Mouse (Mus musculus): ENCODE measurements around the gene Plk5. TPM values are rescaled to one million over a fixed set of nuclear protein-coding genes. Genes with fewer than 3 reads are reported as not detected.

Gene Plk5
- polyA plus RNA-seq, 2 experiments, result 0.09 to 0.10 TPM

GRCm38 (mm10) chr10:80314494-80315001, 41.7 kb upstream of the Plk5 start:
- 50% methylated on average over 16 of the region's 16 CpGs for WGBS (ENCODE audit: insufficient replicate concordance)
- no peak overlapping the region for H3K4me3 ChIP-seq (ENCODE audit: insufficient read depth in 1 of 2, low read depth in 2 of 2, low read length in 2 of 2)
- ATAC-seq (ENCODE audit: insufficient read depth), result no peak

GRCm38 (mm10) chr10:80315315-80315714, 40.9 kb upstream of the Plk5 start:
- Histone ChIP-seq H3K36me3 (replicated peaks; ENCODE audit: control insufficient read depth, insufficient read depth, low read depth) (peaks cover 7% of the 10 kb centered on the region; the same call in 1 of the 2 replicates), H3K4me3 (ENCODE audit: insufficient read depth in 1 of 2, low read depth in 2 of 2, low read length in 2 of 2) (no peak overlapping the region)
- WGBS (ENCODE audit: insufficient replicate concordance), result 43% methylated on average over 27 of the region's 27 CpGs

More at GRCm38 (mm10) chr10:80314494-80315001, 41.7 kb upstream of the Plk5 start:
- Histone ChIP-seq H3K4me2 (ENCODE audit: low read depth) (no peak overlapping the region), H3K9ac (replicated peaks) (no peak overlapping the region), H3K4me1 (replicated peaks; ENCODE audit: control insufficient read depth in 2 of 2, insufficient read depth in 2 of 2, low read length in 1 of 2) (peaks cover 12 to 21% of the 10 kb centered on the region in 2 experiments), H3K9me3 (ENCODE audit: control insufficient read depth, low read length) (no peaks in the 10 kb centered on the region), H3K27ac (no peak overlapping the region), H3K36me3 (replicated peaks; ENCODE audit: control insufficient read depth, insufficient read depth, low read depth) (peaks cover 7% of the 10 kb centered on the region; the same call in 1 of the 2 replicates), H3K27me3 (ENCODE audit: control insufficient read depth, insufficient read depth, low read length) (peaks cover 58% of the 10 kb centered on the region)
- TF ChIP-seq CTCF (IDR thresholded peaks at IDR 0.05; ENCODE audit: low read depth), result no peak
- DNase-seq (ENCODE audit: low read depth in 3 of 3, low spot score in 3 of 3), result no peak

GRCm38 (mm10) chr10:80316359-80316781, 39.9 kb upstream of the Plk5 start:
- TF ChIP-seq CTCF (IDR thresholded peaks at IDR 0.05; ENCODE audit: low read depth) (no peak), EP300 (IDR thresholded peaks at IDR 0.05; ENCODE audit: low read depth) (no peak)

More at GRCm38 (mm10) chr10:80315315-80315714, 40.9 kb upstream of the Plk5 start:
- peaks cover 12 to 21% of the 10 kb centered on the region in 2 experiments for H3K4me1 ChIP-seq (replicated peaks; ENCODE audit: control insufficient read depth in 2 of 2, insufficient read depth in 2 of 2, low read length in 1 of 2)
- H3K9ac ChIP-seq (replicated peaks), result no peak overlapping the region
- no peak overlapping the region for H3K4me2 ChIP-seq (ENCODE audit: low read depth)
- no peak overlapping the region for H3K27ac ChIP-seq
- TF ChIP-seq CTCF (IDR thresholded peaks at IDR 0.05; ENCODE audit: low read depth) (no peak), EP300 (IDR thresholded peaks at IDR 0.05; ENCODE audit: low read depth) (no peak)
- ATAC-seq (ENCODE audit: insufficient read depth), result no peak
- DNase-seq (ENCODE audit: low read depth in 3 of 3, low spot score in 3 of 3), result no peak
- H3K27me3 ChIP-seq (ENCODE audit: control insufficient read depth, insufficient read depth, low read length), result peaks cover 57% of the 10 kb centered on the region
- no peaks in the 10 kb centered on the region for H3K9me3 ChIP-seq (ENCODE audit: control insufficient read depth, low read length)

GRCm38 (mm10) chr10:80317011-80317410, 39.2 kb upstream of the Plk5 start:
- TF ChIP-seq CTCF (IDR thresholded peaks at IDR 0.05; ENCODE audit: low read depth), result no peak
- no peak for TF ChIP-seq EP300 (IDR thresholded peaks at IDR 0.05; ENCODE audit: low read depth)
- Histone ChIP-seq H3K36me3 (replicated peaks; ENCODE audit: control insufficient read depth, insufficient read depth, low read depth) (peaks cover 7% of the 10 kb centered on the region; the same call in 1 of the 2 replicates), H3K4me3 (ENCODE audit: insufficient read depth in 1 of 2, low read depth in 2 of 2, low read length in 2 of 2) (no peak overlapping the region), H3K4me2 (ENCODE audit: low read depth) (peak overlapping the region; percentile 25), H3K9ac (replicated peaks) (peak overlapping the region; percentile 9; the same call in 1 of the 2 replicates), H3K27ac (no peak overlapping the region), H3K9me3 (ENCODE audit: control insufficient read depth, low read length) (no peaks in the 10 kb centered on the region), H3K4me1 (replicated peaks; ENCODE audit: control insufficient read depth in 2 of 2, insufficient read depth in 2 of 2, low read length in 1 of 2) (peaks cover 16 to 24% of the 10 kb centered on the region in 2 experiments), H3K27me3 (ENCODE audit: control insufficient read depth, insufficient read depth, low read length) (peaks cover 42% of the 10 kb centered on the region)
- 20% methylated on average over 10 of the region's 10 CpGs for WGBS (ENCODE audit: insufficient replicate concordance)
- DNase-seq (ENCODE audit: low read depth in 3 of 3, low spot score in 3 of 3) (no peak), ATAC-seq (ENCODE audit: insufficient read depth) (no peak)

More at GRCm38 (mm10) chr10:80316359-80316781, 39.9 kb upstream of the Plk5 start:
- peaks cover 48% of the 10 kb centered on the region for H3K27me3 ChIP-seq (ENCODE audit: control insufficient read depth, insufficient read depth, low read length)
- ATAC-seq (ENCODE audit: insufficient read depth), result no peak
- no peak for DNase-seq (ENCODE audit: low read depth in 3 of 3, low spot score in 3 of 3)
- peak overlapping the region; percentile 26; the same call in 1 of the 2 replicates for H3K27ac ChIP-seq
- H3K36me3 ChIP-seq (replicated peaks; ENCODE audit: control insufficient read depth, insufficient read depth, low read depth), result peaks cover 7% of the 10 kb centered on the region; the same call in 1 of the 2 replicates
- H3K9ac ChIP-seq (replicated peaks), result 0 out of 2 replicates have a peak overlapping the region, but pooled peaks have one; percentile 9
- H3K9me3 ChIP-seq (ENCODE audit: control insufficient read depth, low read length), result no peaks in the 10 kb centered on the region
- H3K4me3 ChIP-seq (ENCODE audit: insufficient read depth in 1 of 2, low read depth in 2 of 2, low read length in 2 of 2), result no peak overlapping the region
- H3K4me1 ChIP-seq (replicated peaks; ENCODE audit: control insufficient read depth in 2 of 2, insufficient read depth in 2 of 2, low read length in 1 of 2), result peaks cover 16 to 24% of the 10 kb centered on the region in 2 experiments
- H3K4me2 ChIP-seq (ENCODE audit: low read depth), result peak overlapping the region; percentile 25
- 16% methylated on average over 11 of the region's 11 CpGs for WGBS (ENCODE audit: insufficient replicate concordance)

GRCm38 (mm10) chr10:80320340-80320760, 35.9 kb upstream of the Plk5 start, which contains the start of gene 2310011J03Rik:
Gene 2310011J03Rik, minus strand, starts transcription at chr10:80320537.
- no peak for TF ChIP-seq EP300 (IDR thresholded peaks at IDR 0.05; ENCODE audit: low read depth)
- TF ChIP-seq CTCF (IDR thresholded peaks at IDR 0.05; ENCODE audit: low read depth), result no peak
- peak within 1 kb of the TSS; percentile 88 to 89 for H3K4me3 ChIP-seq (ENCODE audit: insufficient read depth in 1 of 2, low read depth in 2 of 2, low read length in 2 of 2)
- H3K4me2 ChIP-seq (ENCODE audit: low read depth), result peak within 1 kb of the TSS; percentile 70
- peaks cover 9% of the 10 kb centered on the region for H3K27me3 ChIP-seq (ENCODE audit: control insufficient read depth, insufficient read depth, low read length)
- H3K9ac ChIP-seq (replicated peaks), result peak within 1 kb of the TSS; percentile 89
- WGBS (ENCODE audit: insufficient replicate concordance), result under 1% methylated on average over 34 of the region's 34 CpGs
- peaks cover 7% of the 10 kb centered on the region; the same call in 1 of the 2 replicates for H3K36me3 ChIP-seq (replicated peaks; ENCODE audit: control insufficient read depth, insufficient read depth, low read depth)
- DNase-seq (ENCODE audit: low read depth in 3 of 3, low spot score in 3 of 3) (peak; percentile 82 to 85 (median 82)), ATAC-seq (ENCODE audit: insufficient read depth) (peak; percentile 49)
- H3K4me1 ChIP-seq (replicated peaks; ENCODE audit: control insufficient read depth in 2 of 2, insufficient read depth in 2 of 2, low read length in 1 of 2), result peaks cover 20 to 26% of the 10 kb centered on the region in 2 experiments
- H3K27ac ChIP-seq, result peak within 1 kb of the TSS; percentile 75
- H3K9me3 ChIP-seq (ENCODE audit: control insufficient read depth, low read length), result no peaks in the 10 kb centered on the region

Data from liver, embryonic 14.5 days (tissue).